8 mouse cellular contexts compared by ENCODE assay signal in genomic region chr14:80157002-80157401, GRCm38 (mm10).
A peak's percentile ranks its signal among the peaks of the same experiment; 100 is the strongest.
DNase-seq lines count a peak whose midpoint lies in the region; ATAC-seq and TF ChIP-seq lines count a peak whose summit lies in the region.
"Had no signal": no experiment of that assay in that cellular context is flagged by ENCODE, and none has a peak within 500 bp of the region (broad histone marks: within the 10 kb centered on the region; RNA-seq: fewer than 3 reads in every experiment).

No protein-coding gene starts in this region.

- no peak overlapping the region for H3K9ac ChIP-seq in kidney, embryonic 15.5 days
- H3K9ac ChIP-seq: stomach, embryonic 15.5 days had no signal

- TF ChIP-seq POLR2A in kidney, adult 2 months (IDR thresholded peaks at IDR 0.05; ENCODE audit: low read depth, low read length): no peak

- intact Hi-C loops in left cerebral cortex, postnatal 25 days (cut with DNase I): no loop called here

- TF ChIP-seq CTCF in kidney, adult 2 months (conservative IDR thresholded peaks at IDR 0.05; ENCODE audit: insufficient read depth, insufficient read length, low read depth, low read length): no peak

- DNase-seq in kidney, adult 2 months: peak; percentile 24
- peak; percentile 44 for DNase-seq in Muller cell, postnatal 12 days (ENCODE audit: inconsistent ontology term)
- DNase-seq in embryo, embryonic 11.5 days (ENCODE audit: low read depth, low spot score): peak; percentile 53
- DNase-seq in left cerebral cortex, postnatal 25 days (ENCODE audit: low spot score in 2 of 2): no peak

- no peaks in the 10 kb centered on the region for H3K27me3 ChIP-seq in kidney, adult 2 months (replicated peaks; ENCODE audit: control insufficient read depth, insufficient read depth, low read length)
- no peaks in the 10 kb centered on the region for H3K27me3 ChIP-seq in kidney, embryonic 15.5 days
- H3K27me3 ChIP-seq: stomach, embryonic 15.5 days had no signal

- no peaks in the 10 kb centered on the region for H3K36me3 ChIP-seq in kidney, adult 2 months (ENCODE audit: control insufficient read depth, insufficient read depth, low read length)
- no peaks in the 10 kb centered on the region for H3K36me3 ChIP-seq in kidney, embryonic 15.5 days
- H3K36me3 ChIP-seq: stomach, embryonic 15.5 days had no signal

- WGBS in kidney, adult 2 months: 39% methylated on average over 6 of the region's 6 CpGs
- WGBS in kidney, embryonic 15.5 days: 35% methylated on average over 6 of the region's 6 CpGs

- no peaks in the 10 kb centered on the region for H3K4me1 ChIP-seq in kidney, adult 2 months (ENCODE audit: control insufficient read depth, insufficient read depth, low read length)
- no peaks in the 10 kb centered on the region for H3K4me1 ChIP-seq in kidney, embryonic 15.5 days
- H3K4me1 ChIP-seq: stomach, embryonic 15.5 days had no signal

- ATAC-seq in kidney, embryonic 15.5 days (replicated peaks; ENCODE audit: low FRiP score): no peak
- ATAC-seq in megakaryocyte progenitor cell, adult 5-6 weeks (replicated peaks; ENCODE audit: poor library complexity): peak; percentile 60; the same call in 1 of the 2 replicates
- ATAC-seq in inflammation-experienced regulatory T-cells, adult 6 months: no peak

- H3K4me3 ChIP-seq in kidney, adult 2 months (ENCODE audit: insufficient read depth, low read depth, low read length): no peak overlapping the region
- no peak overlapping the region for H3K4me3 ChIP-seq in kidney, embryonic 15.5 days (replicated peaks)
- H3K4me3 ChIP-seq: stomach, embryonic 15.5 days had no signal

- no peak overlapping the region for H3K27ac ChIP-seq in kidney, adult 2 months (ENCODE audit: insufficient read depth, low read depth, low read length)
- no peak overlapping the region for H3K27ac ChIP-seq in kidney, embryonic 15.5 days
- H3K27ac ChIP-seq: stomach, embryonic 15.5 days had no signal

- no peaks in the 10 kb centered on the region for H3K9me3 ChIP-seq in kidney, embryonic 15.5 days (replicated peaks)
- H3K9me3 ChIP-seq: stomach, embryonic 15.5 days had no signal

- H3K4me2 ChIP-seq in kidney, embryonic 15.5 days: no peak overlapping the region
- H3K4me2 ChIP-seq: stomach, embryonic 15.5 days had no signal

Comparison
In these comparisons a context has a peak if more than half of its experiments do, and no peak if none do; other contexts are left out.
1. DNase-seq: peak in kidney, adult 2 months (single experiment), Muller cell, postnatal 12 days (single experiment) and embryo, embryonic 11.5 days (single experiment); none in left cerebral cortex, postnatal 25 days (0 of 2).